Mouse (Mus musculus): ENCODE data around the gene Hnf4a. TPM values are rescaled to one million over a fixed set of nuclear protein-coding genes. Genes with fewer than 3 reads are reported as not detected.

The Hnf4a gene
- polyA plus RNA-seq, 1 experiment from 2014 or later: not detected

- Histone ChIP-seq H3K4me1 (peaks cover 8% of the 10 kb centered on the region; the same call in 1 of the 2 replicates), H3K9ac (no peak overlapping the region), H3K27ac (no peak overlapping the region), H3K9me3 (no peaks in the 10 kb centered on the region), H3K4me2 (replicated peaks) (no peak overlapping the region), H3K36me3 (peaks cover 18% of the 10 kb centered on the region), H3K4me3 (no peak overlapping the region), H3K27me3 (no peaks in the 10 kb centered on the region)
- no peak for ATAC-seq (ENCODE audit: insufficient number of reproducible peaks, insufficient read depth, low FRiP score, low TSS enrichment)
- 90% methylated on average over 6 of the region's 6 CpGs for WGBS
These were observed 37.7 kb upstream of the Hnf4a start for GRCm38 (mm10) chr2:163468866-163469265.

GRCm38 (mm10) chr2:163469711-163470110, 36.9 kb upstream of the Hnf4a start:
- no peaks in the 10 kb centered on the region for H3K27me3 ChIP-seq
- no peak overlapping the region for H3K27ac ChIP-seq
- H3K4me3 ChIP-seq: no peak overlapping the region
- peaks cover 8% of the 10 kb centered on the region; the same call in 1 of the 2 replicates for H3K4me1 ChIP-seq
- H3K9ac ChIP-seq: no peak overlapping the region
- 95% methylated on average over 15 of the region's 15 CpGs for WGBS
- H3K36me3 ChIP-seq: peaks cover 18% of the 10 kb centered on the region
- no peak overlapping the region for H3K4me2 ChIP-seq (replicated peaks)
- no peaks in the 10 kb centered on the region for H3K9me3 ChIP-seq
- no peak for ATAC-seq (ENCODE audit: insufficient number of reproducible peaks, insufficient read depth, low FRiP score, low TSS enrichment)

GRCm38 (mm10) chr2:163471136-163471535, 35.5 kb upstream of the Hnf4a start:
- Histone ChIP-seq H3K36me3 (peaks cover 18% of the 10 kb centered on the region), H3K27ac (no peak overlapping the region), H3K4me1 (peaks cover 8% of the 10 kb centered on the region; the same call in 1 of the 2 replicates), H3K27me3 (no peaks in the 10 kb centered on the region), H3K4me2 (replicated peaks) (peak overlapping the region; percentile 64), H3K9me3 (no peaks in the 10 kb centered on the region), H3K9ac (no peak overlapping the region), H3K4me3 (peak overlapping the region; percentile 79; the same call in 1 of the 2 replicates)
- WGBS: 84% methylated on average over 3 of the region's 3 CpGs
- no peak for ATAC-seq (ENCODE audit: insufficient number of reproducible peaks, insufficient read depth, low FRiP score, low TSS enrichment)

DNA sequence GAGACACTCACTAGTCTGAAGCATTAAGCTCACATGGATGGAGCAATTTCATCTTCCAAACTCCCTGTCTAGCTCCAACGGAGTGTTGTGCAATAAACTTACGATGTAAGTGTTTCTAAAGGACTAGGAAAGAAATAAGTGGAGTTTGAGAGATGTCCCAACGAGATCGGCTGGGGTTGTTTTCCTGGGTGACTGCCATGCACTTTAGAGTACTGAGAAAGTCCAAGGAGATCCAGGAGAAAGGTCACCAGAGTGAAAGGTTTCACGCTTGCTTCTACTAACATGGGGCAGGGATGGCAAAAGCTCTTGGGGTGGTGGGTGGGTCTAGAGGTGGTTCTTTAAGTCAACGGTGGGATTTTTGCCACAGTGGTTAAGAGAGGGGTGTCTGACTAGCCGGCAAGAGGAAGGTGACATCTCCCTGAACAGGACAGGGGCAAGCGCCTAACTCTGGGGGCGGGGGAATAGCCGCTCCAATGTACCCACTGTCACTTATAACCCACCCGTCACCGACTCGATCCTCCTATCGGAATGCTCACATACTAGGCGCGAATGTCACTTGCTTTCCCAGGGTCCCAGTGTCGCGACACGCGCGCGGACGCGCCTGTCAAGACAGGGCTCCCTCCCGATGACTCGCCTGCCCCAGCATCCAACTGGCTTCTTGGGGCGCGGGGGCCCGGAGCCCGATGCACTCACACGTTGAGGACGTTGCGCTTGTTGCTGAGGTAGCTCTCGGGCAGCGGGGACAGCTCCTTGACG, 34.7 kb upstream of the Hnf4a start:
- Histone ChIP-seq H3K36me3 (peaks cover 18% of the 10 kb centered on the region), H3K4me3 (peak overlapping the region; percentile 79), H3K9ac (peak overlapping the region; percentile 76), H3K27me3 (no peaks in the 10 kb centered on the region), H3K27ac (no peak overlapping the region), H3K4me1 (peaks cover 8% of the 10 kb centered on the region; the same call in 1 of the 2 replicates), H3K9me3 (no peaks in the 10 kb centered on the region), H3K4me2 (replicated peaks) (peak overlapping the region; percentile 64)
- WGBS: 5% methylated on average over 36 of the region's 36 CpGs
- peak; percentile 47 for ATAC-seq (ENCODE audit: insufficient number of reproducible peaks, insufficient read depth, low FRiP score, low TSS enrichment)

GRCm38 (mm10) chr2:163472466-163472851, 34.1 kb upstream of the Hnf4a start, which contains the start of gene Fitm2:
Fitm2 (minus strand) TSS chr2:163472629.
- ATAC-seq (ENCODE audit: insufficient number of reproducible peaks, insufficient read depth, low FRiP score, low TSS enrichment): peak; percentile 93
- Histone ChIP-seq H3K9ac (peak within 1 kb of the TSS; percentile 76), H3K4me1 (peaks cover 8% of the 10 kb centered on the region; the same call in 1 of the 2 replicates), H3K4me2 (replicated peaks) (peak within 1 kb of the TSS; percentile 64), H3K36me3 (peaks cover 18% of the 10 kb centered on the region), H3K9me3 (no peaks in the 10 kb centered on the region), H3K27me3 (no peaks in the 10 kb centered on the region), H3K27ac (no peak within 1 kb of the TSS), H3K4me3 (peak within 1 kb of the TSS; percentile 79)
- under 1% methylated on average over 30 of the region's 30 CpGs for WGBS

DNA sequence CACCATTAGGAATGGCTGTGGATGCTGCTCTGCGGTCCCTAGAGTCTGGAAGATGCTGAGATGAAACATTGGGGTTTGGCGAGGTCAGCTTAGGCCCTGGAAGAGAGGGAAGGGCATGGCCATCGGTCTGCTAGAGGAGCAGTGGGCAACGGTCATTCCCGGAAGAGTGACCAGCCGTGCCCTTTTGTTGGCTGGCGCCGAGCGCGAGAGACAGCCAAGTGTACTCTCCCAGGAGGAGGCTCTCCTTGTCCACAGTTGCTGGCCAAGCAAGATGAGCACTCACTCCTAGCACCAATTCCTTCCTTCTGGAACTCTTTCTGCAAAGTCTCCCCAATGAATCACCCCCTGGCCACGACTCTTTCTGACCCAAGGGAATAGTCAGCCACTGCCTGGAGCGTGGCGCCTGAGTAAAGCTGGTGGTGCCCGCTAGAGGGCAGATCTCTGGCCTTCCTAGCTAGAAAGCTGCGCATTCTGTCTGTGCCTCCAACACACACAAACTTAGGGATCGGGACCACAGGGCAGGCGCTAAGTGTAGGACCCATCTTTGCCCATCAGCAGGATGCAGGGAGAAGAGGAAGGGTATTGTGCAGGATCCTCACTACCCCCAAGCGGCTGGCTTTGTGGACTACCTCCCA, 26.3 kb upstream of the Hnf4a start:
- H3K4me2 ChIP-seq (replicated peaks): no peak overlapping the region
- H3K9ac ChIP-seq: no peak overlapping the region
- peaks cover 7% of the 10 kb centered on the region for H3K4me1 ChIP-seq
- no peaks in the 10 kb centered on the region for H3K9me3 ChIP-seq
- ATAC-seq (ENCODE audit: insufficient number of reproducible peaks, insufficient read depth, low FRiP score, low TSS enrichment): no peak
- no peak overlapping the region for H3K4me3 ChIP-seq
- H3K36me3 ChIP-seq: no peaks in the 10 kb centered on the region
- no peak overlapping the region for H3K27ac ChIP-seq
- H3K27me3 ChIP-seq: peaks cover 23% of the 10 kb centered on the region
- 49% methylated on average over 18 of the region's 18 CpGs for WGBS

DNA sequence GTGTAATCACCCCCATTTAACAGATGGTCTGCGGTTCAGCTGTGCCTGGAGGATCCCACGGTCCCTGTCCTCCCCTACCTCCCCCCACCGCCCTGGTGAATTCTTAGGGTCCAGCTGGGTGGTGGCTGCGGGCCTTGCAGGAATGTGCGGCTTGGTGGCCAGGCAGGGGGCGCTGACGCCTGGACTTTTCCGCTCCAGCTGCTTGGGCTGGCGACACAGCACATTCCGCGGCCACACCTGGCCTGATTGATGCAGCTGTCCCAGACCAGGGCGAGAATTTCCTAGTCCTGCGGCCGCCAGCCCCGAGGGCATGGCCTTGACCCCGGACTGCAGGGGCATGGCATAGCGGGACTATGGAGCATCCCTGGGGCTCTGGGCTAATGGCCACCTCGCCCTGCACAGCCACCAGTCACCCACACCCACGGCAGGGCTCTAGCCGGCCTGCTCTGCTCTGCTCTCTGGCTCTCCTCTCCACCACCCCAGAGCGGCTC, 25.0 kb upstream of the Hnf4a start:
- H3K9ac ChIP-seq: 0 out of 2 replicates have a peak overlapping the region, but pooled peaks have one; percentile 5
- peak overlapping the region; percentile 44 for H3K4me2 ChIP-seq (replicated peaks)
- H3K4me3 ChIP-seq: peak overlapping the region; percentile 16
- 0 out of 2 replicates have a peak, but pooled peaks have one; percentile 52 for ATAC-seq (ENCODE audit: insufficient number of reproducible peaks, insufficient read depth, low FRiP score, low TSS enrichment)
- H3K27me3 ChIP-seq: peaks cover 23% of the 10 kb centered on the region
- no peaks in the 10 kb centered on the region for H3K36me3 ChIP-seq
- H3K27ac ChIP-seq: no peak overlapping the region
- peaks cover 7% of the 10 kb centered on the region for H3K4me1 ChIP-seq
- no peaks in the 10 kb centered on the region for H3K9me3 ChIP-seq
- WGBS: under 1% methylated on average over 21 of the region's 21 CpGs

DNA sequence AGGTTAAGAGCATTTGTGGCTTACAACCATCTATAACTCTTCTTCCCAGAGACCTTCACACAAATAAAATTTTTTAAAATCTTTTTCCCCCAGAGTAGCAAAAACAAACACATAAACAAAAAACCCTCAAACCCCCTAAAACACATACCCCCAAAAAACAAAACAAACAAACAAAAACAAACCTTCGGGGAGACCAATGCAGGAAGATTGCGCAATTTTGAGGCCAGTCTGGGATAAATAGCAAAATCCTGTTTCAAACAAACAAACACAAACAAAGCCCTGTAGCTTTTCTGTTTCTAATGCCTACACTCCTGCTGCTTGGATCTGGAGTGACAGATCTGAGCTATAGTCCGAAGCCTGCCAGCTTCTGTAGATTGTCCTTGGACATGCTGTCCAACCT, 19.2 kb upstream of the Hnf4a start:
- Histone ChIP-seq H3K4me2 (replicated peaks) (no peak overlapping the region), H3K9me3 (no peaks in the 10 kb centered on the region), H3K4me1 (no peaks in the 10 kb centered on the region), H3K9ac (no peak overlapping the region), H3K36me3 (no peaks in the 10 kb centered on the region), H3K27ac (no peak overlapping the region), H3K4me3 (no peak overlapping the region), H3K27me3 (peaks cover 8% of the 10 kb centered on the region; the same call in 1 of the 2 replicates)
- 87% methylated on average over 3 of the region's 3 CpGs for WGBS
- ATAC-seq (ENCODE audit: insufficient number of reproducible peaks, insufficient read depth, low FRiP score, low TSS enrichment): no peak

DNA sequence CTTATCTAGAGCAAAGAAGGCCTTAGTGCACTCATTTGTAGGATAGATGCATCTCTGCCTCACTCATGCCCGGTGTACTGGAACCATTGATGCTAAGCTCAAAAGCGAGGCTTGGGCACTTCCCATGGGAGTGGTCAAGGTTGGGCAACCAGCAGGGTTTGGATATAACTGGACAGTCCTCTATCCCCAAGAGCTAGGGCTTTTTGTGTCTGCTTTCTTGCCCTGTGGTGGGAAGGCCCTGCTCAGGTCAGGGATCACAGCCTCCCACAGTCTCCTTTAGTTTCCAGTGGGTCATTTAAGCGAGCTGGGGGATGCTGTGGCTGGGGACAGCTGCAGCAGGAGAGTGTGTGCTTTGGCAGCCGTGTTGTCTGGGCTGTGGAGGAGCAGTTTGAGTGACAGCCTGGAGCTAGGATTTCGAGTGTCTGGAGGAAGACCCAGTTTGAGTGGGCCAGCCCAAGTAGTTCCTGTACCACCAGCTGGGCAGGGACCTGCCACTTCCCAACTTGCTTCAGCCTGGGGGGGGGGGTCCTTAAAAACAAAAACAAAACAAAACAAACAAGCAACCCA, 16.8 kb upstream of the Hnf4a start:
- peaks cover 5% of the 10 kb centered on the region; the same call in 1 of the 2 replicates for H3K27me3 ChIP-seq
- no peak overlapping the region for H3K27ac ChIP-seq
- ATAC-seq (ENCODE audit: insufficient number of reproducible peaks, insufficient read depth, low FRiP score, low TSS enrichment): no peak
- no peaks in the 10 kb centered on the region for H3K9me3 ChIP-seq
- H3K4me3 ChIP-seq: no peak overlapping the region
- 50% methylated on average over 5 of the region's 5 CpGs for WGBS
- H3K36me3 ChIP-seq: no peaks in the 10 kb centered on the region
- H3K9ac ChIP-seq: no peak overlapping the region
- 0 out of 2 replicates have a peak, but pooled peaks cover 10% of the 10 kb centered on the region for H3K4me1 ChIP-seq
- H3K4me2 ChIP-seq (replicated peaks): no peak overlapping the region

DNA sequence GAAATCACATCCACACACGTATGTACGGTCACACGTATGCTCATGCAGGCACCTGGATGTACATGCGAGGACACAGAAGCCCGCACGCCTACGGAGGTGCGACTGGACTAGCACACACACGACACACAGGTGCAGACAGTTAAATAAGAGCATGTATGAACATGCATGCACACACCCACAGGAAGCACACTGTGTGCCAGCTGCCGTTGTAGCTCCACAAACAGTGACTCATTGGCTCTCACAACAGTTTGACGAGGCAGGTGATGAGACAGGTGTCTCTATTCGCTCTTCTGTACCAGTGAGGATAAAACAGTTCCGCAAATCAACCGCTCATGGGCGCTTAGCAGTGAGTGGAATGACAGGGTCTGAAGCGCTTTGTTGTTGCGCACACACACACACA, 16.0 kb upstream of the Hnf4a start:
- no peaks in the 10 kb centered on the region for H3K36me3 ChIP-seq
- no peak overlapping the region for H3K9ac ChIP-seq
- 91% methylated on average over 17 of the region's 17 CpGs for WGBS
- H3K27ac ChIP-seq: no peak overlapping the region
- H3K4me2 ChIP-seq (replicated peaks): no peak overlapping the region
- peaks cover 5% of the 10 kb centered on the region; the same call in 1 of the 2 replicates for H3K27me3 ChIP-seq
- H3K4me1 ChIP-seq: 0 out of 2 replicates have a peak, but pooled peaks cover 10% of the 10 kb centered on the region
- H3K9me3 ChIP-seq: no peaks in the 10 kb centered on the region
- no peak for ATAC-seq (ENCODE audit: insufficient number of reproducible peaks, insufficient read depth, low FRiP score, low TSS enrichment)
- no peak overlapping the region for H3K4me3 ChIP-seq

DNA sequence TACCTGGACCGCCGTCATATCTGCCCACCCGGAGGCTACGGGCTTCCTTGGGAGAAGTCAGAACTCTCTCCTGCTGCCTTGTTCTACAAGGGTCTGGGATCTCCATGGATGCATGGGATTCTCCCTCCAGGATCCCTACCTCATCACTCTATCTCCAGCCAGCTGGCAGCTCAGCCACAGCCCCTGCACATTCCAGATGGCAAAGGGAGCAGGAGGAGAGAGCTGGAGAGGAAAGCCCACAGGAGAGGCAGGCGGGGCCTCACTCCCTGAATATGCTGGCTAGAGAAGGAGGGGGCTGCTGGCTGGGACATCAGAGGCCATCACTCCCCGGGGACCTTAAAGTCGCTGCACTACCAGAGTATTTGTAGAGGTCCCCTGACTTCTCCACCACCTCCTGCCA, 15.3 kb upstream of the Hnf4a start:
- Histone ChIP-seq H3K9me3 (no peaks in the 10 kb centered on the region), H3K9ac (no peak overlapping the region), H3K36me3 (no peaks in the 10 kb centered on the region), H3K4me2 (replicated peaks) (no peak overlapping the region), H3K4me1 (0 out of 2 replicates have a peak, but pooled peaks cover 10% of the 10 kb centered on the region), H3K27ac (no peak overlapping the region), H3K4me3 (no peak overlapping the region), H3K27me3 (peaks cover 5% of the 10 kb centered on the region; the same call in 1 of the 2 replicates)
- no peak for ATAC-seq (ENCODE audit: insufficient number of reproducible peaks, insufficient read depth, low FRiP score, low TSS enrichment)
- WGBS: 57% methylated on average over 7 of the region's 7 CpGs

Data from embryonic facial prominence, embryonic 12.5 days (tissue).